Mouse (Mus musculus) right cerebral cortex, adult 18-20 months (tissue): ENCODE data around the gene Kdelr3.

Experiments
- DNase-seq: peaks from one replicate; pipeline ENCODE4 v3.0.0; 2022; ENCODE audit warnings: mixed read lengths

The Kdelr3 gene

DNA sequence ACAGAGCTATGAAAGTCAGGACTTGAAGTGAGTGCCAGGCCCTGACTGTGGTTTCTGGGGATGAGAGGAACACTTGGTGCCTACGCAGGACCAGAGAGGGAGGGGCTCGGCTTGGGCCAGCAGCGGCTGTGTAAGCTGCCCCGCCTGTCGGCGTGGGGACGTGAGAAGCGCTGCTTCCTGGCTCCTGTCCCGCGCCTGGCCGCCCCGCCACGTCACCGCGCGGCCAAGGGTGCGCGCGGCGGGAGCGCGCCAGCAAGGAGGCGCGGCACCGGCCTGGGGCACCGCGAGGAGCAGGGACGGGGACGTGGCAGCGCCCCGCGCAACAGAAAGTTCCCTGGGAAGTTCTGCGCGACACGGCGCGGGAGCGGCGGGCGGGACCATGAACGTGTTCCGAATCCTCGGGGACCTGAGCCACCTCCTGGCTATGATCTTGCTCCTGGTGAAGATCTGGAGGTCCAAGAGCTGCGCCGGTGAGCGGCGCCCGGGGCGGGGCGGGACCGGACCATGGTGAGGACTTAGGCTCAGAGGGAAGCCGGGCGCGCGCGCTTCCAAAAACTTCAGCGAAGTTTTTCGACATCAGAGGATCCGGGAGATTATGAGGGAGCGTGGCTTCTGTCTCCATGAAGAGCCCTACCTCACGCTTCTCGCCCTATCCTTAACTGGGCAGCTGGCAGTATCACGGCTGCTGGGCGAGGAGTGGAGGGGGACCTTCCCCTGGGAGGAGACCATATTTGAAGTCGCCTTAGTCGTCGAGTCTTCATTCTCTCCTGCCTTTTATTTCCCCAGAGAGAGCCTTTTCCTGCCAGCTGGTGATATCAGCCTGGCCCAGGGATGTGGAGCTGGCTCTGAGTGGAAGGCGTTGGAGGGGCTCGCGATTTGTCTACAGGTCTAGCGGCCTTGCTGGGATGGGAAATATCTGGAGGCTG is at the start of gene Kdelr3:
Gene Kdelr3 (plus strand): TSS at position 241 of the 926 bp plus-strand sequence.
- DNase-seq = no peak

DNA sequence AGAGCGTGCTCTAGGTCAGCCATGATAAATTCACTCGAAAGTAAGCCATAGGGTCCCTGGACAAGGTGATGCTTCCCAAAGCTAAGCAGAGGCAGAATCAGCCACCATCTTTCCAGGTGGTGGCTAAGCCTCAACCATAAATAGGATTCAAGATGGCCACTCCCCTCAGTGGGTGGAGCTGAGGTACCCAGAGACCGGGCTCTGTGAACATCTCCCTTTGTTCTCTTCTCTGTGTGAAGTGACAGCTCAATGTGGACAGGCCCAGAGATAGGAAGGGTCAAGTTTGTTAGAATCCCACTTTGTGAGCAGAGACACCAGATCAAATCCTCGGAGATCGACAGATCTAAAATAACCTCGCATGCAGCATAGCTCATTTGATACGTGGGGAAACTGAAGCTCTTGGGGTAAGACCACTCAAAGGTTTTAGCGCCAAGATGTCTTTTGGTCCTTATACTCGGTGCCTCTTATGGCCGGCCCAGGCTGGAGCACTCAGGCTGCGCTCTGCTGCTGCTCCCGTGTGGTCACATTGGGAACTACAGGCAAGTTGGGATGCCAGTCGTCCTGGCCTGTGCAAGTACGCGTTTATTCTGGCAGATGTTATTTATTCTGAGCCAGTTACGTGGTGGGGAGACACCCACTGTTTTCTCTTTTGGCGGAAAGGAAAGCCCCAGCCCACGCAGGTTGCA is 49.5 kb upstream of the Kdelr3 start:
- peak; percentile 85 for DNase-seq

GRCm38 (mm10) chr15:79469577-79469976 is 46.6 kb upstream of the Kdelr3 start:
- DNase-seq = no peak

DNA sequence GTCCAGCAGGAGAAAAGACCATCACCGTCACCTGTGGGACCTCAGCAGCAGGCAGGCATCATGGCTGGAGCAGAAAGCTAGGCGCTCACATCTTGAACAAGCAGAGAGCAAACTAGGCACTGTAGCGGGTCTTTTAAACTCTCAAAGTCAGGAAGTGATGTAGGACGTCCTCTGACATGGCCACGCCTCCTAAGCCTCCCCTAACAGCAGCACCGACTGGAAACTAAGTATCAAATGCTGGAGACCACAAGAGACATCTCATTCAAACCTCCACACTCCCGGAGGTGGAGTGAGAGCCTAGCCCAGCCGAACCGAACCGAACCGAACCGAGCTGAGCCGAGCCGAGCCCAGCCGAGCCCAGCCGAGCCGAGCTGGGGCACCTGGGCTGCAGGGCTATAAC is 45.6 kb upstream of the Kdelr3 start:
- no peak for DNase-seq

DNA sequence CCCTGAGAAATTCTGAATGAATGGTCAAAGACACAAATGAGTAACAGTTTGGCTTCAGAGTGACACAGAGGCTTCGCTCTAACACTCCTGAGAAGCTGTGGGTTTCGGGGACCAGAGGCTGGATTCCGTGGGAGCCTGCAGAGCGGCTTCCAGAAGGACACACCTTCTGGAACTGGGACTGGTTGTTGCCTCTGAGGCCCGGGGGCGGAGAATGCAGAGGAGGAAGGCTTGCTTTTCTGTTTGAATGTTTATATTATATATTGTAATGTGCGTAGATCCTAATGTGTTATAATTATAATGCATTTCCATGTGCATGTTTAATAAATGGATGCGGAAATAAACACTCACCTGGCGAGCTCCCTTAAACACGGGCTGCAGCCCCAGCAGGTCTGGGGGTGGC is 45.1 kb upstream of the Kdelr3 start:
- DNase-seq = peak; percentile 54

DNA sequence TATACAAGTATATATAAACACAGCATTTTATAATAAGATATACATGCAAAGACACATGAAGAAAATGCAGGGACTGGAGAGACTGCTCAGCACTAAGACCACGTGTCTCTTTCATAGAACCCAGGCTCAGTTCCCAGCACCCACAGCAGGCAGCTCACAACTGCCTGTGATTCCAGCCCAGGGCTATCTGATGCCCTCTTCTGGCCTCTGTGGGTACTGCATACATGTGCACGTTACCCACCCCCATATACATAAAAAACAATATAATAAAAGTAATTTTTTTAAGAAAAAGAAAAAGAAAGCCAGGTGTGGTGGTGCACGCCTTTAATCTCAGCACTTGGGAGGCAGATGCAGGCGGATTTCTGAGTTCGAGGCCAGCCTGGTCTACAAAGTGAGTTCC is 43.2 kb upstream of the Kdelr3 start:
- no peak for DNase-seq

- DNase-seq = peak; percentile 47
These were observed 42.4 kb upstream of the Kdelr3 start for GRCm38 (mm10) chr15:79473638-79474355.

GRCm38 (mm10) chr15:79477227-79477626 is 39.0 kb upstream of the Kdelr3 start:
- no peak for DNase-seq

DNA sequence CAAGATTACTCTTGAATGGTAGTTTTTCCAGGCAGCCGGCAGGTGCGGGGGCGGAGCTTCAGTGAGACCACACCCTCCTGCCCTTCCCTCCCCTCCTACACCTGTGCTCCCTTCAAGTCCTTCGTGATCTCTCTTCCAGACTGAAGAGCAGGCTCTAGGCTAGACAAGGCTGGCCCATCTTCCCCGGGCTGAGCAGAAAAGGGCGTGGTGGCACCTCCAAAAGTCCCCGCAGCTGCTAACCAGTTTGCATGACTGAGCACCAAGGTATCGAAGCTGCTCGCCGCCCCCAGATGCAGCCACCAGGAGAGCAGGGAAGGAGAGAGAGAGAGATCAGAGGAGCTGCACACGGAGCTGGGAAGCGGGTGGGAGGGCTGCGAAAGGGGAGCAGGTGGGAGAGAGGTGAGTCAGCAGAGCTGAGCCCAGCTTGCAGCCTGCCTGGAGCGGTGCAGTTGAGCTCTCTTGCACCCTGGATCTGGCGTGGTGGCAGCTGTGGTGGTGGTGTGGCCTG is 35.0 kb upstream of the Kdelr3 start:
- DNase-seq = peak; percentile 90

DNA sequence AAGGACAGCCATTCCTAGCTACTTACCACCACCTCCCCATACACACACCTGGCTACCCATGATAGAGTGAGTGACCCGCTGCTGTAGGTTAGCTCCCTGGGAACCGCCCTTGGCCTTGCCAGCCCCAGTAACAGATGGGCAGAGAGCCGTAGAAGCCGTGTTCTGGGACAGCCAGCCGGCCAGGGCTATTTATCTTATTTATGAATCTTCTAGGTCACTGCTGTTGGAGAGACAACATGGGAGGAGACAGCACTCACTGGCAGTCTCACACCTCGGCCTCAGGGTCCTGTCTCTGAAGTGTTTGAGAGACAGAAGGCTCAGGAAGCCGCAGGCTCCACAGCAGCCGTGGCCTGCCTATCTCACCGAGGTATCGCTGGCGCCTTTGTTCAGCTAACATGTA is 26.7 kb upstream of the Kdelr3 start:
- no peak for DNase-seq

DNA sequence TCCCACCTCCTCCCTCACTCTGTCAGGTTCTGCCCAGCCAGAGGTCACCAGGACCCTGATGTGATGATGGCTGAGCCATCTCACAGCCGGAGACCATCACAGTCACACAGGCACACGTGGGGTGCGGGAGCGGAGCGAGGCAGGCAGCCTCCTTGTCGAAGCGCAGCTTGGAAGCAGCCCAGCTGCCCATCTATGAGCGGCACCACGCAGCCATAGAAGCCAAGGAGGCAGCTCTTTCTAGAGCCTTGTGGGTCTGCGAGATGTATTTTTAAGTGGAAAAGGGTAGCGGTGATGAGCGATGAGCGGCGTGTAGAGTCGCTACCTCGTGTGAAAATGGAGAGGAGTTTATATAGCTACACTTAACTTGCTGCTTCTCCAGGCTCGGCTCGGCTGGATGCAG is 22.7 kb upstream of the Kdelr3 start:
- DNase-seq = peak; percentile 75

DNA sequence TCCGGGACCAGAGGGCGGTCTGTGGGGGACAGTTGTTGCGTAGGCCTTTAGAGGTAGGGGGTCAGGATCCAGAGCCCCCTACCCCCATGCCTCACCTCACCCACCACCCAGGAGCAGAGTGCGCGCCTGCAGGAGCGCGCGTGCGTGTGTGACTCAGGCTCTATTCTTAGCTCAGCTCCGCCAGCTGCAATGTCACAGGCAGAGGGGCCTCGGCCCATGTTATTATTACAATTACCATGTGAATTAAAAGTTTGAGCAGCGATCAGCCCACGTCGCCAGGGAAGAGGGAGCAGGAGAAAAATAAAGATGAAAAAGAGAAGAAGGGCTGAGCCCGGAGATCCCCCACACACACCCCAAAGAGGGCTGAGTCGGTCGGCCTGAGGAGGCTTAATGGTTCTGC is 16.1 kb upstream of the Kdelr3 start:
- no peak for DNase-seq

DNA sequence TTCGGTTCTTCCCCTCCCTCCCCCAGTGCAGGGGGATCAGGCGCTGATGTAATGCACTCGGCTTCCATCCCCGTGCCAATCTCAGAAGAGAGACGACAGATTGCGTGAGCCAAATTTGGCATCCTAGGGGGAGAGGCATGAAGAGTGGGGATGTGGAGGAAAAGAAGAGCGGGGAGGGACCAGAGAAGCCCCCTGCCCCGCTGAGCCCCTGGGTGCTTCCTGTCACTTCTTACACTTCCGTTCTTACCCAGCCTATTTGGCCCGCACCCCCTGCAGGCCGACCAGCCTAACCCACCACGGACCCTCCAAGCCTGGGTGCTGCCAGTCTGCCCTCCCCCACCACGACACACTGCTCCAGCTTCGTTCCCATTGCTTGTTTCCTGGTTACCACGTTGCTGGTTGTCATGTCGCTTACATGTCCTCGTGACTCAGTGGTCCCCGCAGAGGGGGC is 13.3 kb upstream of the Kdelr3 start:
- DNase-seq = peak; percentile 80

DNA sequence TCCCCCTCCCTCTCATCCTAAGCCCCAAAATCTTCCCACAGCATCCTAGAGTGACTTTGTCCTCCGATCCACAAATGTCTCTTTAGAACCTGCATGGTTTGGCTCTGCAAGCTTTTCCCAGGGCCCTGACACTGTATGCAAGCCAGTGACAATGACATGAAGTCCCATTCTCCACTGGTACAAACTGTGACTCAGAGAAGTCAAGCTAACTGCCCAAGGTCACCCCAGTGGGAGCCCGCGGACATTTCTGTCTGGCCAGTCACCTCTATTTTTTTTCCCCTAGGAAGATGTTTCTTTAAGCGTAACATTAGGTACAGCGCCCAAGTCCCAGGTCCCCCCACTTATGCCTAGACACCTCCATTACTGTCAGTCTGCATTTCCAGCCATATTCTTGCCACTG is 12.8 kb upstream of the Kdelr3 start:
- no peak for DNase-seq

GRCm38 (mm10) chr15:79504707-79505452 is 11.3 kb upstream of the Kdelr3 start, which contains the start of gene Kcnj4:
TSS of gene Kcnj4 (minus strand) at chr15:79505241.
- no peak for DNase-seq

GRCm38 (mm10) chr15:79505616-79506283 is 10.5 kb upstream of the Kdelr3 start:
- DNase-seq = peak; percentile 80

DNA sequence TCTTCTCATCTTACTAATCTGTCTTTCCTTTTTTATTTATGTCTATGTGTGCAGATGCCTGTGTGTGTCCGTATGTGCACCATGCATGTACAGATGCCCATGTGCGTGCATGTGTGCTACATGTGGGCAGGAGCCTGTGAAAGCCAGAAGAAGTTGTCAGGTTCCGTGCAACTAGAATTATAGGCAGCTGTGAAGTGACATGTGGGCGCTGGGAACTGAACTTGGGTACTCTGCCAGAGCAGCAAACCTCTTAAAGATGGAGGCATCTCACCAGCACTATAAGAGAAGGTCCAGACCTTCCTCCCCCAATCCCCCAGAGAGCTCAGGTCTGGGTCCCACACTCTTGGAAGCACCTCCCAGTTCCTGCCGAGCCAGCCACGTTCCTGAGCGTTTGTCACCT is 9.8 kb upstream of the Kdelr3 start:
- DNase-seq = no peak

- no peak for DNase-seq
These were observed 9.0 kb upstream of the Kdelr3 start for GRCm38 (mm10) chr15:79507055-79507828.

- DNase-seq = peak; percentile 83
These were observed 6.2 kb upstream of the Kdelr3 start for GRCm38 (mm10) chr15:79509998-79510397.

DNA sequence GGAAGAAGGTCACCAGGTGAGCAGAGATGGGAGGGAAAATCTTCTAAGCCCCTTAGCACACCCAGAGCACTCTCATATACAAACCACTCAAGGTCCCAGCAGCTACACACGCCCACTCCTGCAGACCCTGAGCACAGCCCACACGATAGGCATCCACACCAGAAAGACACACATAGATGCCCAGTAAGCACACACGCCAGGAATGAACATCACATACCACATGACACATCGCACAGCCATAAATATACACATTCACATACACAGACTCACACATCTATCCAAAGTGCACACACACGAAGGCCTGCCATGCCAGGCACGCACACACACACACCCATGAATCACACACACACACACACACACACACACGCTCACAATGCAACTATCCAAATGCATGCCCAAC is 5.8 kb upstream of the Kdelr3 start:
- no peak for DNase-seq
